Mouse (Mus musculus) granulocyte monocyte progenitor cell, adult 5-6 weeks (primary cell): ENCODE measurements around the gene Lactb. TPM values are rescaled to one million over a fixed set of nuclear protein-coding genes. Genes with fewer than 3 reads are reported as not detected.
"Not testable (repeated sequence)": the region's sequence is repeated elsewhere in the genome, so short reads cannot be mapped to it uniquely, and the experiment has no call there.

Source experiments
- ATAC-seq: replicated peaks from 2 replicates; pipeline ENCODE4 v1.8.0; 2016; ENCODE audit warnings: mild to moderate bottlenecking, moderate TSS enrichment, inconsistent platforms; ENCODE audit not compliant: poor library complexity, severe bottlenecking
- total RNA-seq, 2 experiments: library from RNA; stranded (forward) in 1 of 2; stranded (reverse) in 1 of 2; fragments of 200-712, 200-1000 nt in 1 of 2; fragments of >200 nt in 1 of 2; fragmentation: Nextera tagmentation in 1 of 2; gene quantifications; 2 replicates each; pipeline ENCODE4 v1.2.3; 2014 to 2017

The Lactb gene
- total RNA-seq, 2 experiments from 2014 or later: 22.4 to 31.9 TPM

- ATAC-seq: no peak
Measured at GRCm38 (mm10) chr9:66925853-66926252, 49.4 kb downstream of the Lactb start.

- ATAC-seq: no peak
Measured at GRCm38 (mm10) chr9:66922076-66922475, 53.2 kb downstream of the Lactb start.

- no peak for ATAC-seq
Measured at GRCm38 (mm10) chr9:66920488-66921279, 54.6 kb downstream of the Lactb start.

- no peak for ATAC-seq
Measured at GRCm38 (mm10) chr9:66919981-66920380, 55.3 kb downstream of the Lactb start.

- ATAC-seq: peak; percentile 88
Measured at GRCm38 (mm10) chr9:66919382-66919971, 55.8 kb downstream of the Lactb start, which contains the start of gene Rab8b. Rab8b (minus strand) TSS chr9:66919687.

- ATAC-seq: peak; percentile 34
Measured at GRCm38 (mm10) chr9:66918672-66919330, 56.5 kb downstream of the Lactb start.

- ATAC-seq: no peak
Measured at GRCm38 (mm10) chr9:66917892-66918255, 57.4 kb downstream of the Lactb start.

GRCm38 (mm10) chr9:66917216-66917891 lies 57.9 kb downstream of the Lactb start:
- no peak for ATAC-seq

GRCm38 (mm10) chr9:66915869-66916785 lies 59.2 kb downstream of the Lactb start:
- no peak for ATAC-seq

GRCm38 (mm10) chr9:66915401-66915800 lies 59.9 kb downstream of the Lactb start:
- peak; percentile 38 for ATAC-seq

GRCm38 (mm10) chr9:66914540-66914939 lies 60.7 kb downstream of the Lactb start:
- ATAC-seq: no peak

- not testable (repeated sequence) for ATAC-seq
Measured at GRCm38 (mm10) chr9:66913254-66913934, 61.9 kb downstream of the Lactb start.

GRCm38 (mm10) chr9:66912304-66912703 lies 63.0 kb downstream of the Lactb start:
- no peak for ATAC-seq

GRCm38 (mm10) chr9:66910677-66911076 lies 64.6 kb downstream of the Lactb start:
- no peak for ATAC-seq

GRCm38 (mm10) chr9:66909922-66910321 lies 65.4 kb downstream of the Lactb start:
- ATAC-seq: peak; percentile 36

- peak; percentile 74 for ATAC-seq
Measured at GRCm38 (mm10) chr9:66907746-66908397, 67.4 kb downstream of the Lactb start.

- no peak for ATAC-seq
Measured at GRCm38 (mm10) chr9:66907126-66907525, 68.2 kb downstream of the Lactb start.

- ATAC-seq: no peak
Measured at GRCm38 (mm10) chr9:66905990-66906389, 69.3 kb downstream of the Lactb start.
